Mouse (Mus musculus): ENCODE results near the gene Gm20517.

DNA sequence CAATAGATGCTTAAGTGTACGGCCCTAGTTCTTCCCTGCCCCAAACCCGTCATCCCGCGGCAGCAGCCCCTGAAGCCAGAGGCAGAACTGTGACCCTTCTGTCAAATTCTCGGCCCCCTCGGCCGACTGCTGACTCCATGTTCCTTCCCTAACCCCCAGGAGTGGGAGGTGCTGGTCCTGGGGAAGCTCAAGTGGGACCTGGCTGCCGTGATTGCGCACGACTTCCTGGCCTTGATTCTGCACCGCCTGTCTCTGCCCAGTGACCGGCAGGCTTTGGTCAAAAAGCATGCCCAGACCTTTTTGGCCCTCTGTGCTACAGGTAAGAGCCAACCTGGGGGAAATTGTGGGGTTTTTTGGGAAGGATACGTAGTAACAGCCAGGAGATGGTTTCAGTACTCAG lies 14.1 kb upstream of the Gm20517 start:
- TF ChIP-seq CTCF (IDR thresholded peaks at IDR 0.05; ENCODE audit: low read depth) = no peak
- TF ChIP-seq EP300 (optimal IDR thresholded peaks at IDR 0.05) = no peak

All from stomach, postnatal 0 days (tissue).